Mouse (Mus musculus) liver, postnatal 0 days (tissue): ENCODE data around the gene Calhm1. TPM values are rescaled to one million over a fixed set of nuclear protein-coding genes. Genes with fewer than 3 reads are reported as not detected.

Source experiments
- ATAC-seq: fragments of 200-750 bp; cut with Nextera tagmentation; 2 replicates; pipeline ENCODE4 v1.8.0; 2017; ENCODE audit warnings: mild to moderate bottlenecking, moderate library complexity
- DNase-seq: peaks from one replicate; pipeline ENCODE4 v3.0.0-alpha.2; 2016
- H3K27ac ChIP-seq: fragments of 300-500 bp; sonication (generic); 2 replicates; pipeline ENCODE4 v1.5.1; 2014; ENCODE audit warnings: antibody characterized with exemption, moderate library complexity, mild to moderate bottlenecking, low read depth
- H3K27me3 ChIP-seq: fragments of 300-500 bp; sonication (generic); 2 replicates; pipeline ENCODE4 v1.6.1; 2014; ENCODE audit warnings: low read length, control low read depth, mixed read lengths; ENCODE audit not compliant: insufficient read depth
- H3K36me3 ChIP-seq: fragments of 300-500 bp; sonication (generic); replicated peaks from 2 replicates; pipeline ENCODE4 v1.6.1; 2014; ENCODE audit warnings: mild to moderate bottlenecking, control low read depth, low read length, moderate library complexity, mixed read lengths; ENCODE audit not compliant: insufficient read depth
- H3K4me1 ChIP-seq: fragments of 300-500 bp; sonication (generic); 2 replicates; pipeline ENCODE4 v1.6.1; 2014; ENCODE audit warnings: antibody characterized with exemption, mild to moderate bottlenecking, control low read depth; ENCODE audit not compliant: insufficient read depth
- H3K4me2 ChIP-seq: fragments of 300-500 bp; sonication (generic); 2 replicates; pipeline ENCODE4 v1.6.1; 2014; ENCODE audit warnings: low read depth, mild to moderate bottlenecking, low read length, moderate library complexity, mixed read lengths
- H3K4me3 ChIP-seq: fragments of 300-500 bp; sonication (generic); 2 replicates; pipeline ENCODE4 v1.5.1; 2014; ENCODE audit warnings: low read depth, low read length
- H3K9ac ChIP-seq: fragments of 300-500 bp; sonication (generic); replicated peaks from 2 replicates; pipeline ENCODE4 v1.6.1; 2014; ENCODE audit warnings: mild to moderate bottlenecking, moderate library complexity
- H3K9me3 ChIP-seq: fragments of 300-500 bp; sonication (generic); 2 replicates; pipeline ENCODE4 v1.6.1; 2016; ENCODE audit warnings: mild to moderate bottlenecking, control low read depth, low read length, mixed read lengths
- CTCF ChIP-seq: sonication (generic); IDR thresholded peaks from 2 replicates; pipeline ENCODE4 v1.5.1; 2016; ENCODE audit warnings: antibody characterized with exemption, low read depth
- EP300 ChIP-seq: IDR thresholded peaks from 2 replicates; pipeline ENCODE4 v1.6.1; 2016; ENCODE audit warnings: antibody characterized with exemption, low read depth, mild to moderate bottlenecking
- WGBS: fragments of 180-500 bp; shearing (Covaris S2); extraction: QIAGEN DNeasy Blood & Tissue Kit; methylation state at CpG from one replicate; pipeline ENCODE4 v1.1.7; 2014; ENCODE audit not compliant: insufficient replicate concordance; 5-methylcytosine and 5-hydroxymethylcytosine counted together
- polyA plus RNA-seq: library from polyadenylated mRNA; unstranded; fragments of >200 nt; fragmentation: Nextera tagmentation; extraction: Ambion mirVana; gene quantifications from 2 replicates; pipeline ENCODE4 v1.2.1, GENCODE M21; 2015

The Calhm1 gene
- polyA plus RNA-seq, 1 experiment from 2014 or later, result not detected

GRCm38 (mm10) chr19:47180011-47180410, 36.0 kb upstream of the Calhm1 start:
- ATAC-seq (no peak), DNase-seq (no peak)
- H3K4me2 ChIP-seq, result no peak overlapping the region
- H3K4me3 ChIP-seq, result no peak overlapping the region; the same call in 1 of the 2 replicates
- H3K36me3 ChIP-seq, result no peaks in the 10 kb centered on the region
- 23% methylated on average over 8 of the region's 8 CpGs for WGBS
- H3K9me3 ChIP-seq, result no peaks in the 10 kb centered on the region
- TF ChIP-seq CTCF (no peak), EP300 (no peak)
- H3K27me3 ChIP-seq, result peaks cover 38% of the 10 kb centered on the region
- H3K27ac ChIP-seq, result no peak overlapping the region
- H3K9ac ChIP-seq, result no peak overlapping the region
- H3K4me1 ChIP-seq, result peaks cover 4% of the 10 kb centered on the region

- TF ChIP-seq CTCF (no peak), EP300 (no peak)
- H3K36me3 ChIP-seq, result no peaks in the 10 kb centered on the region
- peak; percentile 12; the same call in 1 of the 2 replicates for ATAC-seq
- no peak overlapping the region for H3K27ac ChIP-seq
- H3K4me3 ChIP-seq, result peak overlapping the region; percentile 56
- H3K4me1 ChIP-seq, result peaks cover 4% of the 10 kb centered on the region
- no peaks in the 10 kb centered on the region for H3K9me3 ChIP-seq
- peak overlapping the region; percentile 90 for H3K4me2 ChIP-seq
- 3% methylated on average over 39 of the region's 42 CpGs for WGBS
- H3K27me3 ChIP-seq, result peaks cover 38% of the 10 kb centered on the region
- H3K9ac ChIP-seq, result peak overlapping the region; percentile 30
- DNase-seq, result no peak
Observed at GRCm38 (mm10) chr19:47179272-47179809, 35.3 kb upstream of the Calhm1 start.

- Histone ChIP-seq H3K27me3 (peaks cover 38% of the 10 kb centered on the region), H3K27ac (no peak within 1 kb of the TSS), H3K9ac (peak within 1 kb of the TSS; percentile 30), H3K4me3 (peak within 1 kb of the TSS; percentile 56), H3K4me2 (peak within 1 kb of the TSS; percentile 90), H3K36me3 (no peaks in the 10 kb centered on the region), H3K4me1 (peaks cover 4% of the 10 kb centered on the region), H3K9me3 (no peaks in the 10 kb centered on the region)
- ATAC-seq, result peak; percentile 44
- TF ChIP-seq CTCF, result no peak
- no peak for TF ChIP-seq EP300
- under 1% methylated on average over 67 of the region's 98 CpGs for WGBS
- DNase-seq, result peak; percentile 34
Observed at GRCm38 (mm10) chr19:47178431-47179271, 34.6 kb upstream of the Calhm1 start, which contains the start of gene Neurl1a. Gene Neurl1a, plus strand, starts transcription at chr19:47178820.

- Histone ChIP-seq H3K4me3 (peak overlapping the region; percentile 56), H3K27me3 (peaks cover 38% of the 10 kb centered on the region), H3K9ac (no peak overlapping the region), H3K9me3 (no peaks in the 10 kb centered on the region), H3K36me3 (no peaks in the 10 kb centered on the region), H3K27ac (no peak overlapping the region), H3K4me1 (peaks cover 4% of the 10 kb centered on the region), H3K4me2 (peak overlapping the region; percentile 90)
- TF ChIP-seq EP300 (no peak), CTCF (peak; percentile 61)
- DNase-seq (no peak), ATAC-seq (peak; percentile 61)
- WGBS, result 22% methylated on average over 10 of the region's 10 CpGs
Observed at GRCm38 (mm10) chr19:47178001-47178400, 33.9 kb upstream of the Calhm1 start.

GRCm38 (mm10) chr19:47176916-47177505, 33.0 kb upstream of the Calhm1 start:
- H3K36me3 ChIP-seq, result no peaks in the 10 kb centered on the region
- no peak for ATAC-seq
- H3K4me3 ChIP-seq, result no peak overlapping the region
- H3K27me3 ChIP-seq, result peaks cover 38% of the 10 kb centered on the region
- no peak overlapping the region for H3K9ac ChIP-seq
- no peak overlapping the region for H3K4me2 ChIP-seq
- 77% methylated on average over 2 of the region's 2 CpGs for WGBS
- TF ChIP-seq EP300 (no peak), CTCF (no peak)
- no peak overlapping the region for H3K27ac ChIP-seq
- peaks cover 4% of the 10 kb centered on the region for H3K4me1 ChIP-seq
- H3K9me3 ChIP-seq, result no peaks in the 10 kb centered on the region
- DNase-seq, result no peak

GRCm38 (mm10) chr19:47175472-47175871, 31.4 kb upstream of the Calhm1 start:
- WGBS, result 63% methylated on average over 2 of the region's 2 CpGs

More at GRCm38 (mm10) chr19:47175472-47175871, 31.4 kb upstream of the Calhm1 start:
- Histone ChIP-seq H3K9ac (no peak overlapping the region), H3K4me2 (no peak overlapping the region), H3K36me3 (no peaks in the 10 kb centered on the region), H3K4me3 (no peak overlapping the region), H3K27me3 (peaks cover 33% of the 10 kb centered on the region), H3K4me1 (peaks cover 4% of the 10 kb centered on the region), H3K27ac (no peak overlapping the region), H3K9me3 (no peaks in the 10 kb centered on the region)
- no peak for DNase-seq
- TF ChIP-seq CTCF, result peak; percentile 31; the same call in 1 of the 2 replicates
- TF ChIP-seq EP300, result no peak
- ATAC-seq, result no peak
